Mouse (Mus musculus): Measurements from ENCODE around the gene Gm28372. TPM values are rescaled to one million over a fixed set of nuclear protein-coding genes. Genes with fewer than 3 reads are reported as not detected.

The Gm28372 gene
- total and polyA plus RNA-seq, 3 experiments = 0.23 TPM; not detected in 2

DNA sequence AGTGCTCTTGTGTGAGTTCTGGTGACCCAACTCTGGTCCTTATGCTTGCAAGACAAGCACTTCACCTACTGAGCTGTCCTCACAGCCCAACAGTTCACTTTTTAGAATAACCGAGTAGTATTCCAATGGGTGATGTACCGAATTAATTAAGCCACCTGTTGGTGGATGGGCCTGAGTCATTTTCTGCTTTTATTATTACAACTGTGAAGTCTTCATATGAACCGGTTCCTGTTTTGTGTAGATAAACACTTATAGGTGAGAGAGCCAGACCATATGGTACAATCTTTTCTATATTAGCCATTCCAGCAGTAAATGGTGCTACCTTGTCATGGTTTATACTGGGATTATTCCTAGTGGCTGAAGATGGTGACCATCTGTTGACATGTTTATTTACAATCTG, 7.7 kb downstream of the Gm28372 start (continued):
- no peak for TF ChIP-seq ZMIZ1 (IDR thresholded peaks at IDR 0.05; ENCODE audit: low read depth, low read length)
- no peak for TF ChIP-seq CHD1 (IDR thresholded peaks at IDR 0.05; ENCODE audit: low read depth, low read length)
- TF ChIP-seq UBTF (IDR thresholded peaks at IDR 0.05; ENCODE audit: low read depth, low read length) = no peak
- no peak for TF ChIP-seq ZC3H11A (IDR thresholded peaks at IDR 0.05; ENCODE audit: low read depth, low read length)
- peak; percentile 79 for TF ChIP-seq JUND (conservative IDR thresholded peaks at IDR 0.05; ENCODE audit: low read depth, low read length)
- no peak for TF ChIP-seq MAZ (IDR thresholded peaks at IDR 0.05; ENCODE audit: low read depth, low read length)
- TF ChIP-seq ETS1 (conservative IDR thresholded peaks at IDR 0.05; ENCODE audit: low read depth, low read length) = no peak
- peak; percentile 75; the same call in 1 of the 2 replicates for TF ChIP-seq RCOR1 (conservative IDR thresholded peaks at IDR 0.05; ENCODE audit: low read depth, low read length)
- TF ChIP-seq ZKSCAN1 (IDR thresholded peaks at IDR 0.05; ENCODE audit: borderline replicate concordance, low read depth, low read length) = no peak

DNA sequence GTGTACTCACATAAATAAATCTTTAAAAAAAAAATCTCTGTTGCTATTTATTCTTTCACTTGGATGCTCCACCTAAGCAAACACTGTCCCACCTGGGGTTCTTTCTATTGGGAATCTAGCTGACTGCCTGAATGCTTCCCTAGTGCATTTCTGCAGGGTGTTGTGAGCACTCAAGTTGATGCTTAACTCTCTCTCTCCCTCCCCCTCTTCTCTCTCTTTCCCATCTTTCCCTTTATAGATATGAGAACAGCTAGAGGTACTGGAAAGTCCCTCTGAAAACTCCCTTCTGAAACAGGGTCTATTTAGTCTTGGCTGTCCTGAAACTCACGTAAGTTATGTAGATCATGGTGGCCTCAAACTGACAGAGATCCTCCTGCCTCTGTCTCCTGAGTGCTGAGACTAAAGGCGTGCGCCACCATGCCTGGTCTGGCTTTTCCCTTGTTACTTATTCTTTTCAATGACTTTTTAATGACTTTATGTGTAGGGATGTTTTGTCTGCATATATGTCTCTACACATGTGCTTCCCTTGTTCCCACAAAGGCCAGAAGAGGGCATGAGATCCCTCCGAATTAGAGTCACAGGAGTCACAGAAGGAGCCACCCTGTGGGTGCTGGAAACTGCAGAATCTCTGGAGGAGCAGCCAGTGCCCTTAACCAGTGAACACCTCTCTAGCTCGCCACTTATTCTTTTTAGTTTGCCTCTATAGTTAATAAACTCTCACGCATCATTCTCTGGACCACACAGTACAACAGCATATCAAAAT, 9.2 kb downstream of the Gm28372 start:
- peak; percentile 42 for DNase-seq (ENCODE audit: extremely low read depth)
- in situ Hi-C loops (cut with MboI; ENCODE audit: low pct_ligation_motif_present, low pct_unique_long_range_greater_than_20kb, low sequenced_read_pairs) = no loop called here
- Histone ChIP-seq H3K4me2 (ENCODE audit: insufficient read depth, low read depth, poor library complexity, severe bottlenecking) (no peak overlapping the region; the same call in 1 of the 2 replicates), H3K36me3 (replicated peaks in 1 of 2; ENCODE audit: control insufficient read depth in 1 of 2, insufficient read depth in 1 of 2, low read length in 1 of 2) (peaks cover 5 to 30% of the 10 kb centered on the region in 2 experiments), H3K9me3 (replicated peaks; ENCODE audit: low read length) (peaks cover 2% of the 10 kb centered on the region), H3K79me2 (replicated peaks; ENCODE audit: control insufficient read depth, extremely low read depth, insufficient read depth, poor library complexity, severe bottlenecking) (no peaks in the 10 kb centered on the region), H3K4me1 (ENCODE audit: control insufficient read depth in 1 of 2, insufficient read depth in 2 of 2) (peaks cover 13 to 44% of the 10 kb centered on the region in 2 experiments), H3K27me3 (replicated peaks) (no peaks in the 10 kb centered on the region), H3K4me3 (replicated peaks in 1 of 3; ENCODE audit: low read depth in 2 of 3, low read length in 2 of 3, poor library complexity in 1 of 3) (no peak overlapping the region), H3K9ac (ENCODE audit: insufficient read depth, low read depth) (no peak overlapping the region), H3K27ac (ENCODE audit: insufficient read depth, low read depth) (no peak overlapping the region; the same call in 1 of the 2 replicates)
- dilution Hi-C loops (cut with MboI; ENCODE audit: extremely low pct_ligation_motif_present, extremely low pct_unique_long_range_greater_than_20kb, low sequenced_read_pairs) = no loop called here
- TF ChIP-seq POLR2AphosphoS2 (IDR thresholded peaks at IDR 0.05; ENCODE audit: low read depth, low read length) (no peak), CHD2 (IDR thresholded peaks at IDR 0.05; ENCODE audit: low read length) (0 out of 2 replicates have a peak, but pooled peaks have one; percentile 41), CTCF (conservative IDR thresholded peaks at IDR 0.05 in 1 of 2, IDR thresholded peaks at IDR 0.05 in 1 of 2; ENCODE audit: low read depth in 2 of 2, low read length in 2 of 2) (peak in 1 of 2 experiments; percentile 38; a peak in 2 of 4 replicates), JUND (conservative IDR thresholded peaks at IDR 0.05; ENCODE audit: low read depth, low read length) (0 out of 2 replicates have a peak, but pooled peaks have one; percentile 15), EP300 (IDR thresholded peaks at IDR 0.05; ENCODE audit: low read length) (peak; percentile 62), IRF4 (IDR thresholded peaks at IDR 0.05; ENCODE audit: low read depth, low read length) (peak; percentile 60; the same call in 1 of the 2 replicates), RAD21 (IDR thresholded peaks at IDR 0.05; ENCODE audit: low read depth, low read length) (peak; percentile 4), GABPA (IDR thresholded peaks at IDR 0.05; ENCODE audit: insufficient replicate concordance, low read depth, low read length) (no peak), TCF12 (IDR thresholded peaks at IDR 0.05; ENCODE audit: low read depth, low read length) (no peak), ZNF384 (IDR thresholded peaks at IDR 0.05; ENCODE audit: low read depth, low read length) (0 out of 2 replicates have a peak, but pooled peaks have one; percentile 32), BHLHE40 (IDR thresholded peaks at IDR 0.05; ENCODE audit: low read depth, low read length) (0 out of 2 replicates have a peak, but pooled peaks have one; percentile 24), MEF2A (IDR thresholded peaks at IDR 0.05; ENCODE audit: borderline replicate concordance, low read depth, low read length) (peak; percentile 88)

Data from CH12.LX (cell line).